Mouse (Mus musculus) layer of hippocampus, adult 11-12 months (tissue): Measurements from ENCODE around the gene Fam208b.

Source experiments
- DNase-seq: peaks from one replicate; pipeline ENCODE4 v3.0.0; 2022; ENCODE audit warnings: low spot score

Fam208b gene

DNA sequence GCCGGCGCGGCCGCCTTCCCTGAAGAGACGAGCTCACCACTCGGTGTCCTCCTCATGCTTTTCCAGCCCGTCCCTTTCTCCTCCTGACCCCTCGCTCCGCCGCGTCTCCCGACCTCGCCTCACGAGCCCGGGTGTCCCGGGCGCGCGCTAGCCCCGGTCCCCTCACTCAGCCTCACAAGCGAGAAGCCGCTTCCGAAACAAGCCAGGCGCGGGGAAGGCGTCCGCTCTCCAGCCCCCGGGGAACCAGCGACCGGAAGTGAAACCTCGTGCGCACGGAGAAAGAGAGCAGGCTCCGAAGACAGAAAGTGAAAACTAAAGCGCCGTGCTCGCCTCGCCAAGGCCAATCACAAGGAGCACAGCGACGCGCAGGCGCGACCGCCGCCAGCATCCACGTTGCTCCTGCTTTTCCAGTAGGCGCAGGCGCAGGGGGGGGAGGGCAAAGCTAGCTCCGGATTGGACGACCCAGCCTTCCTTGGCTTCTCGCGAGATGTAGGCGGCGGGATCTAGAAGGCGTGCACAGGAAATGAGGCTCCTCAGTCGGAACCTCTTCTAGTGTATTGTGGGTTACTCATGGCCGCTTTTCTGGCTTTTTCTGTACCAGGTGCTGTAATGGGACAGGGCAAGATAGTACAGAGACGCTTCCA, at the start of gene Fam208b:
TSS of gene Fam208b (minus strand) at position 314 of the 644 bp plus-strand sequence.
- DNase-seq = peak; percentile 99

DNA sequence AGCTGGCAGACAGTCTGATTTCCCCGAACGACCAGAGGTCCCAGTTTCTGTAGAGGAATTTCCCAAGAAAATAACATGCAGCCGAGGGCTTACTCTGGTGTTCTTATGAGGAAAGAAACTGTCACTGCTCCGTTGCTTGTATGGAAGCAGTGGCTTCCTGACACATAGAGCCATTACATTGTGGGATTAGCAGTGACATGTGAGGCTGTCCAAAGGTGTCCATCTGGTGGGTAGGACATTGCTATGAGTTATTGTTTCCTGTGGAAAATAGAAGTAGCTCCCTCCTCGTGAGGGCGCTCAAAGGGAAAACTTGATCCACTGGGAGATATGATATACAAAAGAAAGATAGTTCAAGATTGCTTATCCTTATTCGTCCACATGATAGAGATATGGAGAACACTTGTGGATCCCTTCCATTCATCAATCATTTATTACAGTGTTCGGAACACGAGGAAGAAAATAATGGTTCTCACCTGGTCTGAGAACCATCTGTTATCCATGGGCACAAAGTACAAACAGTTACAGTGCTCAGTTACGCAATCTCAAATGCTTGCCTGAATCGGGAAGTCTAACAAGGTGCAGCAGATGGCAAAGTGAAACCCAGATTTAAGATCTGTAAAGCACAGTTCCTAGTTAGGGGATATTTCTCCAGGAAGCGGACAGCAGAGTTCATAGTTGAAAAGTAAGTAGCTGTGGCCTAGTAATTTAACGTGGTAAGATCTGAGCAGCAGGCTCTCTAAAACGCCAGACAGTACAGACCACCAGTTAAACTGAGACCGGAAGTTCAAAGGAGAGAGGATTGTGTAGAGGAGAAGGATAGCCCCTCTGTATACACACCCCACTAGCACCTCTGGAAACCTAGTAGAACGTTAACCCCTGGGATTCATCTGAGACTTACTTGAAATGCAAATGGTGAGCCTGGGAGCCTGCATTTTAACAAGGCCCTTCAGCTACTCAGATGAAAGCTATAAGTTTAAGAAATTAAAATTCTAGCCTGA, 48.6 kb upstream of the Fam208b start:
- no peak for DNase-seq

- no peak for DNase-seq
Measured at GRCm38 (mm10) chr13:3654432-3654831, 43.5 kb upstream of the Fam208b start.

- no peak for DNase-seq
Measured at GRCm38 (mm10) chr13:3650569-3650968, 39.7 kb upstream of the Fam208b start.

DNA sequence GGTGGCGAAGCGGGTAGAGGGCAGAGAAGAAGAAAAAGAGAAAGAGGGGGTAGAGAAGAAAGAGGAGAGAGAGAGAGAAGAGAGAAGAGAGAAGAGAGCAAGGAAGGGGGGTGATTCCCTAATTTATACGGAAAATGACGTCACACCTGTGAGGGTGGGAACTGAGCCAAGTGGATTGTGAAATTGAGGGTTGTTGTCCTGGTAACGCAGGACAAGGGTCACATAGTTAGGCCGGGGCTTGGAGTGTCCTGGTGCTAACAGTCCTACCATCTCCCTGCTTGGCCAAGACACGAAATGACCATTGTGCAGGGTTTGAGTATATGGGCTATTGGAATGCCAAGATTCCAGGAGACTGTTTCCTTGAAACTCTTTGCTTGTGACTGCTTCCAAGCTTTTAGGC, 35.7 kb upstream of the Fam208b start:
- no peak for DNase-seq

DNA sequence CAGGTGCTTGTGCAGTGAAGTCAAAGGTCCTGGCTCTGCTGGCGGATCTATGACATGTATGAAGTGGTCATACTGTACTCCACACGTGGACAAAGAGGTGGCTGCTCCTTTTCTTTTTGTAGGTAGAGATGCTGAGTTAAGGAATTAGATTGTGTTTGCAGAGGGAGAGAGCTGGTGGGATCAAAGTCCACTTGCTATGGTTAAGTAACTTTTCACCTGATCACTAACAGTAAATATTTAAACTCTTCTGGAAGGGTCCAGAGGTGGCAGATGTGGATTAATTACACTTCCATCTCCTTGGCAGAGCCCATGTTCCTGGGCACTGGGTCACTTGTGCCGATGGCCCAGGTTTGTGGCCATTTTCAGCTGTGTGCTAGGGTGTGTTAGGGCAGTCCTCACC, 35.0 kb upstream of the Fam208b start:
- no peak for DNase-seq

- no peak for DNase-seq
Measured at GRCm38 (mm10) chr13:3644871-3645270, 34.0 kb upstream of the Fam208b start.

- DNase-seq = no peak
Measured at GRCm38 (mm10) chr13:3642538-3642937, 31.6 kb upstream of the Fam208b start.

DNA sequence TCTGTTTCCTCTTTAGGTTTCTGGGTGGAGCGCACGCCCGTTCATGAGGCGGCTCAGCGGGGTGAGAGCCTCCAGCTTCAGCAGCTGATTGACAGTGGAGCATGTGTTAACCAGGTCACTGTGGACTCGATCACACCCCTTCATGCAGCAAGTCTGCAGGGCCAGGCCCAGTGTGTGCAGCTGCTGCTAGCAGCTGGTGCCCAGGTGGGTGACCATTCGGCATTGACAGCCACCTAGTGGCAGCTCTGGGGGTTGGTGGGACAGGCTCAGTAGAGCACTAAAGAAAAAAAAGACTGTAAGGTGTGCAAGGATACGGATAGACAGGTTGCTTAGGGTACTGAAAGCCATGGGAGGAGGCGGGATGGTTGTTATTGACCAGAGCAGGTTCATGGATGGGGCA, 31.1 kb upstream of the Fam208b start:
- no peak for DNase-seq

DNA sequence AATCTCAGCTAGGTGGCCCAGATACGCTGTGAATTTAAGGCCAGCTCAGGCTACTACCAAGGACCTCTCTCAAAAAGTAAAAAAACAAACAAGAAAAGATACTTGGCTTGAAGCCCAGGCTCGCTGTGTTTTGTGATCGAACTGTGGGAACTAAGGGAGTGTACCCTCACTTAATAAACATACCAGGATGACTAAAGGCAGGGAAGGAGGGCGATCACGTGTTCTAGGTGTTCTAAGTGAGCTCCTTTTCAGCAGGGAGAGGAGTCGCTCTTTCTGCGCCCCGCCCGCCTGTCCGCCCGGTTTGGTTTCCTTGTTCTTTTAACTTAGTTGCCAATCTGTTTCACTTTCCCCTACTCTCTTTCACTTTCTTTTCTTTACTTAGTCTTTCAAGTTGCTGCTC, 25.9 kb upstream of the Fam208b start:
- DNase-seq = no peak

DNA sequence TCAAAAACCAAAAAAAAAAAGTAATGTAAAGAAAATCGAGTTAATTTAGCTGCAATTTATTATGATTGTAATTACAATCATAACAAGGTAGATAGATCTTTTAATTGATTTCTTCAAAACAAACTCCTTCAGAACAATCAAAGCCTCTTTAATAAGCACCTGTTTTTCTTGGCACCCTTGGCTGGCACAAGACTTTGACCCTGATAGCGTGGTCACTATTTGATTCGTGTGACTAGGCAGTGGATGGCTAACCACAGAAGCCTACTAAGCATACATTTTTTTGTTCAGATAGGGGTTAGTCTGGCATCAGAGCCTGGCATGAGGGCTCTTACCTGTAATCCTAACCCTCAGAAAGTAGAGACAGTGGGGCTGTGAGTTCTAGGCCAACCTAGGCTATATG, 24.2 kb upstream of the Fam208b start:
- no peak for DNase-seq

GRCm38 (mm10) chr13:3633895-3634811, 23.2 kb upstream of the Fam208b start, which contains the start of gene Asb13:
TSS of gene Asb13 (plus strand) at chr13:3634032.
- DNase-seq = peak; percentile 85

DNA sequence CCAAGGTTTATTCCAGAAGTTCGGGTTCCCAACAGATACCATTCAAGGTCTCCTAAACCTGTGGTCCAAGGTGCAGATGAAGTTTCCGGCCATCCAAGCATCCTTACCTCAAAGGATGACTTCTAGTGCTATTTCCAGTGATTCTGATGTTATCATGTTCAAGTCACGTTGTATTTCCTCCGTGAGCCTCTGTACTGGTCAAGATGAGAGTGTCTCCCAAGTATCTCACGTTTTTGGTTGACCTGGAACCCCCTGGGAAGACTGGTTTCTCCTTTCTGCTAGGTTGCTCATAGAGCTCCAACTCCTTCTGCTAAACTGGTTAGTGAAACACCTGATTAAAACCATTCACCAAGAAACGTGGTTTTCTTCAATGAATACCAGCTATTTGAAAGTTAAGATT, 22.2 kb upstream of the Fam208b start:
- no peak for DNase-seq

GRCm38 (mm10) chr13:3632551-3632950, 21.6 kb upstream of the Fam208b start:
- DNase-seq = no peak

GRCm38 (mm10) chr13:3628102-3628501, 17.2 kb upstream of the Fam208b start:
- DNase-seq = no peak

DNA sequence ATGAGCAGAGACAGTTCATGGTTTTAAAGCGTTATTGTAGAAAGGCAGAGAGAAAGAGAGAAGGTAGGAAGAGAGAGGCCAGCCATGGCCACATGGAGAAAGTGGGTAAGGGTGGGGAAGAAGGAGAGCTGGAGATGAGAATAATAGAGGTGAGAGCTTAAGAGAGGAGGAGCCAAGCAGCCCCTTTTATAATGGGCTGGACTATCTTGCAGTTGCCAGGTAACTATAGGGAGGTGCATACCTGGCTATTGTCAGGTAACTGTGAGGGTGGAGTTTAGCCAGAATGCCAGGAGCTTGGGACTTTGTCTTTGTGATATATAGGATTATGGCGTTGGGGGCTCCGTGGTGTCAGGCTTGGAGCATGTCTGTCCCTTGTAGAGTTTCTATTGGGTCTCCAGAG, 16.2 kb upstream of the Fam208b start:
- DNase-seq = no peak

DNA sequence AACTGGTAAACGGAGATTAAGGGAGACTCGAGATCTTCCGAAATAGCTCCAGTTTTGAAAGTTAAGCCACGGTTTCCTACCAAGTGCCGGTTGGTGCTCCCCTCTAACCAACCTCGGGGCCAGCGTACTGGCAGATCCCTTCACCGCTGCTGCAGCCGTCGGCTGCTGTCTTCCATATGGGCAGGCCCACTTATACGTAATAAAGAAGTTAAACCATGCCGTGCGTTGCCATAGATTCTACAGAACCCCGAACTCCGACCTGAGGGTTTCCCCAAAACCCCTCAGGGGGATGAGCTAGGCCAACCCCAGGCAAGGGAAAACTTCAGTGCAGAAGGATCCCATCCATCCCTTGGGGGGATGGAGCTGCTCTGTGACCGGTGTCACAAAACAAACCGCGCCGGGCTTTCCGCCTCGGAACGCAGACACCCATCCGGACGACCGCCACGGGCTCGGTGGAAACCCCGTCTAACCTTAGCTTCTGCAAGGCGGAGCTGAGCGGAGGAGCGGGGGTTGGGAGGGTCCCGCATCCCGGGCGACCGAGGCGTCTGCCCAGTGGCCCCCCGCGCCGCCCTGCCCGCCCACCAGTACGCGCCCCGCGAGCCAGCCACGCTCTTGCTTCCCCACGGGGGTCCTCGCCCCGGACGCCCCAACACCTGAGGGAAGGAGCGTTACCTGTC, 652 bp downstream of the Fam208b start:
- peak; percentile 12 for DNase-seq

GRCm38 (mm10) chr13:3609780-3610117, 1.2 kb downstream of the Fam208b start:
- DNase-seq = no peak

DNA sequence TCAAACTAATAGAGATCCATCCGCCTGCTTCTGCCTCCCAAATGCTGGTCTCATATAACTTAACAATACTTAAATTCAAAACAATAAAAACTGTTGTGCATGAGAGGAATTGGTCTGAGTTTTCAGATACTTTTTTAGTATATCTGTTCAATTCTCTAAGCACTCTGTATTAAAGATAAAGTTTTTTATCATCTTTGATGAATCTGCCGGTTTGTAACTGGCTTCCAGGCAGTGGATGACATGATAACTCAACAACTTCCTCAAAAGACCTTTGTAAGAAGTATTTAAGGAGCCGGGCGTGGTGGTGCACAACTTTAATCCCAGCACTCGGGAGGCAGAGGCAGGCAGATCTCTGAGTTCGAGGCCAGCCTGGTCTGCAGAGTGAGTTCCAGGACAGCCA, 14.7 kb downstream of the Fam208b start:
- DNase-seq = no peak

DNA sequence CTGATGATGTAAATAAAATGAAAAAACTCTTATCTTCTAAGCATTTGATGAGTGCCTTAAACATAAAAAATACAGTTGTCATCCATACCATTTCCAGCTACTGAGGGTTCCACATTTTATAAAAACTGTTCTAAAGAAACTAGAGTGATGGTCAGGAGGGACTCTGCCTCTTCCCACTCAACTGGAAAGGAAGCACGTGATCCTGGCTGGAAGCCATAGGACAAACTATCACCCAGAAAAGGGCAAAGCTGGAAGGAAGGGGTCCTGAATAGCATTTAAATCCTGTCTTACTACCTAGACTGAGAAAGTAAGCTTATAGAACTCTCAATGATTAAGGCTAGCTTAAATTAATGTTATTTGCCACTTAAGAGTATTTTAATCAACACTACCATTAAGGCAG, 16.6 kb downstream of the Fam208b start:
- no peak for DNase-seq

DNA sequence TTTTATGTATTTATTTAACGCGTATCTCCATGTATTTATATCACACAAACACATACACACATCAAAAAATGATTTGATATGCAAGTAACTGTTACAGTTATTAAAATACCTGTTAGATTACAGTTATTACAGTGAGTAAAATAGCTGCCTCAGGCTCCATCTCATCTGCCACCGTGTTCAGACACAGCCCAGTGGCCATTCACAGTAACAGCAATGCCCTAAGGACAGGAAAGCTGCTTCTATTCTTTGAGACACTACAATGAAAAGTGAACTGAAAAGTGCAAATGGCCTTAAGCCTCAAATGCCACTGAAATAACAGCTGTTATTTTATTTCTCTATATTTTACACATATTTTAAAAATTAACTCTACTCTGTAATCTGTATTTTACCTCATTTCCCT, 20.1 kb downstream of the Fam208b start:
- DNase-seq = no peak

DNA sequence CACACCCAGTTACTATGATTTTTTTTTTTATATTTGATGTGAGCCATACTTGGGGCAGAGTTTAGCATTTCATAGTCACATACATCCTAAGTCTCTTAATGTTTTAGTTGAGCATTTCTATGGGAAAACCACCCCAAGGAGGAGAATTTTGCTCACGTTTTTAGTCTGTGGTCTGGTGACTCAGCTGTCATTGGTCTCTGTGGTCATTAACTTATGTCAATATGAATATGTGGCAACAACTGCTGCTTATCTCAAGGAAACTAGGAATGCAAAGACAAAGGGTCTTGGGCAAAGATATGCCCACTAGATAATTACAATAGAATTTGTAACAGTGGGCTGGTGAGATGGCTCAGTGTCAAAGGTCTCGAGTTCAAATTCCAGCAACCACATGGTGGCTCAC, 47.0 kb downstream of the Fam208b start:
- no peak for DNase-seq
